Mouse (Mus musculus): ENCODE measurements around the gene Lmbrd1. TPM values are rescaled to one million over a fixed set of nuclear protein-coding genes. Genes with fewer than 3 reads are reported as not detected.
"Not testable (repeated sequence)": the region's sequence is repeated elsewhere in the genome, so short reads cannot be mapped to it uniquely, and the experiment has no call there.

The Lmbrd1 gene
- polyA plus RNA-seq, 1 experiment: 28.3 TPM

DNA sequence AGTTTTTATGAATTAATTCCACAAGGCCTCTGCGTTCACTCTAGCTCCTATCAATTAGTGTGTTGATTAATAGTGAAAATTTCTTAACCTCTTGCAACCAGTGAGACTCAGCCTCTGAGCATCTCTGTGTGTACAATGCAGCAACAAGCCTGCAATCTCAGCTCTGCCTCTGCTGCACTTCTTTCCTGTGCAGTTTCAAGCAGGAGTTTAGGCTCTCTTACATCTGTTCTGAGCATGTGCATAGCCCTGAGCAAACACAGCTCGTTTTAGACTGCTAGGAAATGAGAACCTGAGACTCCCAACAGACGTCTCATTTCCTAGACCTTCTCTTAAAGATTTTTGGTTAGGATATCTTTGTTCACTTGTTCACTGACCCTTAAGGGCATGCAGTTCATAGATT is 63.1 kb downstream of the Lmbrd1 start:
- H3K36me3 ChIP-seq (ENCODE audit: control insufficient read depth, insufficient read depth, low read length): peaks cover 28% of the 10 kb centered on the region
- H3K27ac ChIP-seq (ENCODE audit: insufficient read depth, low read length): no peak overlapping the region
- no peak for DNase-seq (ENCODE audit: low read depth in 1 of 2, low spot score in 2 of 2)
- WGBS: 82% methylated on average over 3 of the region's 3 CpGs
- no peak for TF ChIP-seq CTCF (IDR thresholded peaks at IDR 0.05; ENCODE audit: extremely low read depth, insufficient read depth, insufficient read length, insufficient replicate concordance)
- no peak for TF ChIP-seq POLR2A (IDR thresholded peaks at IDR 0.05; ENCODE audit: low read depth, low read length)
- H3K4me1 ChIP-seq (ENCODE audit: control insufficient read depth, insufficient read depth, insufficient read length): no peaks in the 10 kb centered on the region
- no peak overlapping the region for H3K4me3 ChIP-seq (ENCODE audit: extremely low read depth, insufficient read depth, insufficient read length)
- no peaks in the 10 kb centered on the region for H3K27me3 ChIP-seq (ENCODE audit: control insufficient read depth, insufficient read depth, low read length)

DNA sequence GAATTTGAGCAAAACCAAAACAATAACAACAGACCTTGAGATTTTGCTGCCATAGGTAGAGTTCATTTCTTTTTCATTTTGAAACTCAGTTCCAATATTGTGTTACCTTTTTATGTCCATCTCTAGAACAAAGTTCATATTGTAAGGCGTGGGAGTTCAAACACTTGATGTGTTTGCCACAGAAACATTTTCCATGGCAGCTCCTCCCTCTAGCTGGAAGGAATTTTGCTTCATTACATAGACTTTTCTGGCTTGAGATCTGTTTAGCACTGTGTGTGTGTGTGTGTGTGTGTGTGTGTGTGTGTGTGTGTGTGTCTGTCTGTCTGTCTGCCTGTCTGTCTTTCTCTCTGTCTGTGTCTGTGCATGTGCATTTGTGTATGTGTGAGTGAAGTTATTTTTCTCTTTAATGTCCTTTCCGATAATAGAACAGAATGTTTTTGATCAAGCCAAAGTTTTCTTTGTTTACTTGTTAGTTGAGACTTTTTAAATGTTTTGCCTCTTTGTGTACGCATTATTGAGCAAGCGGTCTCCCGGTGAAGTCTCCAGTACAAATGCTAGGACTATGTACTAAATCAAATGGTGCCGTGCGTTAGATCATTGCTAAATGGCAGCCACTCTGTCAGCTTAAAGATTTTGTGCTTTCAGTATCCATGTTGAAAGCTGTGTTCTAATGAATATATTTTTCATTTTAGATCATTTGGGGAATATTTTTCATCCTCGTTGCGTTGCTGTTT is 64.9 kb downstream of the Lmbrd1 start:
- Histone ChIP-seq H3K27me3 (ENCODE audit: control insufficient read depth, insufficient read depth, low read length) (no peaks in the 10 kb centered on the region), H3K36me3 (ENCODE audit: control insufficient read depth, insufficient read depth, low read length) (peaks cover 35% of the 10 kb centered on the region), H3K4me1 (ENCODE audit: control insufficient read depth, insufficient read depth, insufficient read length) (no peaks in the 10 kb centered on the region), H3K27ac (ENCODE audit: insufficient read depth, low read length) (no peak overlapping the region), H3K4me3 (ENCODE audit: extremely low read depth, insufficient read depth, insufficient read length) (no peak overlapping the region)
- TF ChIP-seq POLR2A (IDR thresholded peaks at IDR 0.05; ENCODE audit: low read depth, low read length) (no peak), CTCF (IDR thresholded peaks at IDR 0.05; ENCODE audit: extremely low read depth, insufficient read depth, insufficient read length, insufficient replicate concordance) (no peak)
- 94% methylated on average over 9 of the region's 9 CpGs for WGBS
- no peak for DNase-seq (ENCODE audit: low read depth in 1 of 2, low spot score in 2 of 2)

DNA sequence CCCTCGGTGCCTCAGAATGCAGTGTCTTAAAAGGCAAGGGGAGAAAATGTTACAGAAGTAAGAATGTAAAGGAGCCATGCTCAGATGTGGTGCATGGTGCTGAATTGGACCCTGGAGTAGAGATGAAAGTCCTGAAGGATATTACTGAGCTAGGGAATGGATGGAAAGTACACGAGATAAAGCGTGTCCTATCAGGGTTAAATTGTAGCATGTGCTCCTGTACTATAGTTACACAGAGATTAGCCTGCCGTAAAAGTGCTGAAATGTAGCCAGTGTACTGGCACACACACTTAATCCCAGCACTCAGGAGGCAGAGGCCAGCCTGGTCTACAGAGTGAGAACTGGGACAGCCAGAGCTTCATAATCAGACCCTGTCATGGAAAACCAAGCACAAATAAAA is 74.3 kb downstream of the Lmbrd1 start:
- no peak for DNase-seq (ENCODE audit: low read depth in 1 of 2, low spot score in 2 of 2)
- Histone ChIP-seq H3K36me3 (ENCODE audit: control insufficient read depth, insufficient read depth, low read length) (peaks cover 26% of the 10 kb centered on the region), H3K4me3 (ENCODE audit: extremely low read depth, insufficient read depth, insufficient read length) (no peak overlapping the region), H3K4me1 (ENCODE audit: control insufficient read depth, insufficient read depth, insufficient read length) (no peaks in the 10 kb centered on the region), H3K27ac (ENCODE audit: insufficient read depth, low read length) (no peak overlapping the region), H3K27me3 (ENCODE audit: control insufficient read depth, insufficient read depth, low read length) (no peaks in the 10 kb centered on the region)
- TF ChIP-seq POLR2A (IDR thresholded peaks at IDR 0.05; ENCODE audit: low read depth, low read length) (no peak), CTCF (IDR thresholded peaks at IDR 0.05; ENCODE audit: extremely low read depth, insufficient read depth, insufficient read length, insufficient replicate concordance) (no peak)
- 92% methylated on average over 4 of the region's 4 CpGs for WGBS

DNA sequence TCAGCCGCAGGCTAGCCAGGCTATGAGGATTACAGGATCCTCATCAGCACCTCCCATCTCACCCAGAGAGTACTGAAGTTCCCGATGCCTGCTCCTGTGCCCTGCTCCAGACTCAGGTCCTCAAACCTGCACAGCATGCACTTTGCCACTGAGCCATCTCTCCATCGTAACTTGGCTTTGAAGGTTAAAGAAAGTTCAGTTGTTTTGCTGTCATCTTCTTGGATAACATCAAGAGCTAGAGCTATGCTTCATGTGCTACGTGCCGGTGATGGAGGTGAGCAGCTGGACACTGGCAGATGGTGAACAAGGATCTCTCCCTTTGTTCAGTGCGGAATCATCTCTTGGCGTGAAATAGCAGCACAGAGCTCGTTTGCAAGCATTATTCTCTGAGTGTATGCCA is 80.1 kb downstream of the Lmbrd1 start:
- Histone ChIP-seq H3K36me3 (ENCODE audit: control insufficient read depth, insufficient read depth, low read length) (peaks cover 36% of the 10 kb centered on the region), H3K27me3 (ENCODE audit: control insufficient read depth, insufficient read depth, low read length) (no peaks in the 10 kb centered on the region), H3K4me1 (ENCODE audit: control insufficient read depth, insufficient read depth, insufficient read length) (no peaks in the 10 kb centered on the region), H3K27ac (ENCODE audit: insufficient read depth, low read length) (no peak overlapping the region), H3K4me3 (ENCODE audit: extremely low read depth, insufficient read depth, insufficient read length) (no peak overlapping the region)
- TF ChIP-seq POLR2A (IDR thresholded peaks at IDR 0.05; ENCODE audit: low read depth, low read length) (no peak), CTCF (IDR thresholded peaks at IDR 0.05; ENCODE audit: extremely low read depth, insufficient read depth, insufficient read length, insufficient replicate concordance) (no peak)
- 95% methylated on average over 8 of the region's 8 CpGs for WGBS
- no peak for DNase-seq (ENCODE audit: low read depth in 1 of 2, low spot score in 2 of 2)

- Histone ChIP-seq H3K27ac (ENCODE audit: insufficient read depth, low read length) (no peak overlapping the region), H3K4me1 (ENCODE audit: control insufficient read depth, insufficient read depth, insufficient read length) (no peaks in the 10 kb centered on the region), H3K27me3 (ENCODE audit: control insufficient read depth, insufficient read depth, low read length) (no peaks in the 10 kb centered on the region), H3K4me3 (ENCODE audit: extremely low read depth, insufficient read depth, insufficient read length) (no peak overlapping the region), H3K36me3 (ENCODE audit: control insufficient read depth, insufficient read depth, low read length) (peaks cover 21% of the 10 kb centered on the region)
- WGBS: 90% methylated on average over 8 of the region's 8 CpGs
- no peak for DNase-seq (ENCODE audit: low read depth in 1 of 2, low spot score in 2 of 2)
- TF ChIP-seq CTCF (IDR thresholded peaks at IDR 0.05; ENCODE audit: extremely low read depth, insufficient read depth, insufficient read length, insufficient replicate concordance) (no peak), POLR2A (IDR thresholded peaks at IDR 0.05; ENCODE audit: low read depth, low read length) (no peak)
Observed at GRCm38 (mm10) chr1:24766466-24766865, 88.0 kb downstream of the Lmbrd1 start.

- DNase-seq (ENCODE audit: low read depth in 1 of 2, low spot score in 2 of 2); H3K27ac ChIP-seq (ENCODE audit: insufficient read depth, low read length); H3K27me3 ChIP-seq (ENCODE audit: control insufficient read depth, insufficient read depth, low read length); H3K4me1 ChIP-seq (ENCODE audit: control insufficient read depth, insufficient read depth, insufficient read length); H3K4me3 ChIP-seq (ENCODE audit: extremely low read depth, insufficient read depth, insufficient read length): not testable (repeated sequence)
- WGBS: 95% methylated on average over 3 of the region's 3 CpGs
- H3K36me3 ChIP-seq (ENCODE audit: control insufficient read depth, insufficient read depth, low read length): peaks cover 18% of the 10 kb centered on the region
Observed at GRCm38 (mm10) chr1:24767197-24767596, 88.8 kb downstream of the Lmbrd1 start.

DNA sequence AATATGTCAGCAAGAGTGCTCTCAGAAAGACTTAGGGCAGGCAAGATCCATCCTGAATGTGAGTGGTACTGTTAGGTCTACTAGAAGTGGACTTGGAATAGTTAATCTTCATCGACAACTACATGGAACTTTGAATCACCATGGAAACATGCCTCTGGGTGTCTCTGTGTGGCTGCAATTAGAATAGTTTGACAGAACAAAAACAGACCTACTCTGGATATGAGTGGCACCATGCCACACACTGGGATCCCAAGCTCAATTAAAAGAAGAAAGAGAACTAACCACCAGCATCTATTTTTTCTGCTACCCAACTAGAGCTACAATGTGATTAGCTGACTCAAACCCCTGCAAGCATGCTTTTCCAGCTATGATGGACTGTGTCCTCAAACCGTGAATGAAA is 95.2 kb downstream of the Lmbrd1 start:
- Histone ChIP-seq H3K4me1 (ENCODE audit: control insufficient read depth, insufficient read depth, insufficient read length) (no peaks in the 10 kb centered on the region), H3K27ac (ENCODE audit: insufficient read depth, low read length) (no peak overlapping the region), H3K4me3 (ENCODE audit: extremely low read depth, insufficient read depth, insufficient read length) (no peak overlapping the region), H3K36me3 (ENCODE audit: control insufficient read depth, insufficient read depth, low read length) (no peaks in the 10 kb centered on the region), H3K27me3 (ENCODE audit: control insufficient read depth, insufficient read depth, low read length) (no peaks in the 10 kb centered on the region)
- TF ChIP-seq CTCF (IDR thresholded peaks at IDR 0.05; ENCODE audit: extremely low read depth, insufficient read depth, insufficient read length, insufficient replicate concordance): no peak
- no peak for TF ChIP-seq POLR2A (IDR thresholded peaks at IDR 0.05; ENCODE audit: low read depth, low read length)
- 85% methylated on average over 2 of the region's 2 CpGs for WGBS
- no peak for DNase-seq (ENCODE audit: low read depth in 1 of 2, low spot score in 2 of 2)
